Mouse (Mus musculus) lung, adult 2 months (tissue): ENCODE data around the gene S100pbp. TPM values are rescaled to one million over a fixed set of nuclear protein-coding genes. Genes with fewer than 3 reads are reported as not detected.

Source experiments
- DNase-seq: peaks from one replicate; pipeline ENCODE4 v3.0.0; 2022
- H3K4me1 ChIP-seq: fragments of 200-500 bp; 2 replicates; pipeline ENCODE4 v1.6.1; 2011; ENCODE audit warnings: low read length; ENCODE audit not compliant: control insufficient read depth, insufficient read depth
- H3K4me3 ChIP-seq: fragments of 200-500 bp; replicated peaks from 2 replicates; pipeline ENCODE3; 2011; ENCODE audit warnings: low read depth, mild to moderate bottlenecking, control low read depth, low read length; ENCODE audit errors: extremely low read depth
- CTCF ChIP-seq: fragments of 200-500 bp; IDR thresholded peaks from 2 replicates; pipeline ENCODE4 v1.5.1; 2011; ENCODE audit warnings: mild to moderate bottlenecking, low read length, control low read depth; ENCODE audit not compliant: insufficient read depth
- POLR2A ChIP-seq: fragments of 200-500 bp; IDR thresholded peaks from 2 replicates; pipeline ENCODE4 v1.6.1; 2011; ENCODE audit warnings: low read depth, mild to moderate bottlenecking, control low read depth, low read length, borderline replicate concordance; ENCODE audit errors: extremely low read depth
- WGBS: fragments of 180-500 bp; shearing (Covaris S2); methylation state at CpG from one replicate; pipeline ENCODE4 v1.1.7; 2018; 5-methylcytosine and 5-hydroxymethylcytosine counted together
- polyA plus RNA-seq: library from polyadenylated mRNA; depleted of rRNA; stranded (reverse); fragments of >200 nt; gene quantifications from 2 replicates; pipeline ENCODE4 v1.2.3, GENCODE M21; 2012

S100pbp gene
- polyA plus RNA-seq, 1 experiment = 10.5 TPM

DNA sequence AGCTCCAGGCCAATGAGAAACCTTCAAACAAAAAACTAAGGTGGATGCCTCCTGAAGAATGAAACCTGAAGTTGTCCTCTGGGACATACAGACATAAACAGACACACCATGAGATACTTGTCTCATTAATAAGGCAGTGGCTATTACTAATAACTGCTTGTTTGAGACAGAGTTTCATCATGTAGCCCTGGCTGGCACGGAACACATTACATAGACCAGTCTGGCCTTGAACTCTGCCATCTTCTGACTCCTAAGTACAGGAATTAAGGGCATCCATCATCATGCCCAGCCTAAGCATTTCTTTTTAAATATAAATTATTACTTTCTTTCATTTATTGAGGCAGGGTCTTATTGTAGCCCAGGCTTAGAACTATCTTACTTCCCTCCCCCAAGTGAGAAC, 28.5 kb downstream of the S100pbp start:
- no peak for DNase-seq
- no peaks in the 10 kb centered on the region for H3K4me1 ChIP-seq
- WGBS = 100% methylated on average over 1 of the region's 1 CpGs
- TF ChIP-seq CTCF (no peak), POLR2A (no peak)
- no peak overlapping the region for H3K4me3 ChIP-seq

DNA sequence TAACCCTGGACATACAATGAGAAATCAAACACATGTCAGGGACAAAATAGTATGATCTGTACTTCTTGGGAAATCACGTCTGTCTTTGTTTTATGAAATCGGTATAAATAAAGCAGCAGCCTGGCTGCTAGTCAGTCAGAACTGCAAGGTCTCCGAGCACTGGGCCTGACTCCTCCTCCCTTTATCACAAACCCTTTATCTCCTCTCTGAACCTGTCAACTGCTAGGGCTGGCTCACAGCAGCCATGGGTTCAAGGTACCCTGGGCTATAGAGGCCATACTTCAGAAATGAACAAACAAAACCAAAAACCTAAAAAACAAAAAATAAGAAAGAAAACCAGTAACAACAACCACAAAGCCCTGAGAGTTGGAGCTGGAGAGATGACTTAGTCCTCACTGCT, 31.0 kb downstream of the S100pbp start:
- Histone ChIP-seq H3K4me1 (no peaks in the 10 kb centered on the region), H3K4me3 (no peak overlapping the region)
- TF ChIP-seq POLR2A = no peak
- no peak for TF ChIP-seq CTCF
- WGBS = 56% methylated on average over 3 of the region's 3 CpGs
- no peak for DNase-seq

DNA sequence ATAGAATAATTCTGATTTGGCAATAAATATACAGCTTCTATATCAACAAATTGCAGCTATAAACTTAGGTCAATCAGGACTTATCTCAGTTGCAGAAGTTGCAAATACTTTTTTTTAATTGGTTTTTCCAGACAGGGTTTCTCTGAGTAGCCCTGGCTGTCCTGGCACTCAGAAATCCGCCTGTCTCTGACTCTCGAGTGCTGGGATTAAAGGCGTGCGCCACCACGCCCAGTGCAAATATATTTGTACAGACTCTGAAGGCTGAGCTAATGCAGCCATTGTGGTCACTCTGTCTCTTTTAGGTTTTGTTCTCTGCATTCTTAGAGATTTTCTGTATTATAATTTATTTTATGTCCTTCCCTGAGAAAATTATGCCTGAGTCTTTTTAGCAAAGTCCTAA, 32.0 kb downstream of the S100pbp start:
- Histone ChIP-seq H3K4me1 (no peaks in the 10 kb centered on the region), H3K4me3 (no peak overlapping the region)
- DNase-seq = no peak
- TF ChIP-seq CTCF = no peak
- no peak for TF ChIP-seq POLR2A
- whole genome bisulfite sequencing = 67% methylated on average over 5 of the region's 5 CpGs

DNA sequence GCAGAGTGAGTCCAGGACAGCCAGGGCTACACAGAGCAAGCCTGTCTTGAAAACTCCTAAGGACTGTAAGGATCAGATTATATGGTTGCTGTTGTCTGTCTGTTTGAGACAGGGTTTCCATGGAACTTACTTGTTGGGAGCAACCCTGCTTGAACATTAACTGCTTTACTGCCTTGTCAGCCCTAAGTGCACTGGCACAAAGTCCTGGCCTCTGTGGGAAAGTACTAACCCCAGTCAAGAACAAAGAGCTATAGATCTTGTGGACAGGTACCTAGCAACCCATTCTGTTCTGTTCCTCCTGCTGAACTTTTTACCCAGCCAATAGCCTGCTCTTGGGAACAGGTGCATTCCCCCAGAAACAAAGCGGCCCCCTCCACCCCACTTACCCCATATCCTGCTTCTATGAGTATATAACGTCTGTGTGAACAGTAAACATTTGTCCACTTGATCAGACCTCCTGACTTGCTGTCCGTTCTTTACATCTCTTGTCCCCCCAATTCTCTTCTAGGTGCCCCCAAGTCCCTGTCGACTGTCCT, 38.2 kb downstream of the S100pbp start:
- 79% methylated on average over 4 of the region's 4 CpGs for WGBS
- Histone ChIP-seq H3K4me3 (no peak overlapping the region), H3K4me1 (no peaks in the 10 kb centered on the region)
- no peak for TF ChIP-seq POLR2A
- no peak for TF ChIP-seq CTCF
- no peak for DNase-seq

DNA sequence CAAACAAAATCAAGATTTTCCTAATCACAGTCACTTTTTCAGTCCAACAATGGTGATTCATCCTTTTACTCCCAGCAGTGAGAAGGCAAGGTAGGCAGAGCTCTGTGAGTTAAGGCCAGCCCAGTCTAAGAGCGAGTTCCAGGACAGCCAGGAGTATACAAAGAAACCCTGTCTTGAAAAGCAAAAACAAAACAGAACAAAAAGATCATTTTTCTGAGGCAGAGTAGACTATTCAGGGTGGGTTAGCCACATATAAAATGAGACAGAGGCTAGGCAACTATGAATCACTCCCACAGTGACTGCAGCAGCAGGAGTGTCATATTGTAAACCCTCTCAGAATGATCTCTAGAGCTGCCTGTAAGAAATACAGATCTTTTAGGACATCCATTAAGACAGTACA, 40.2 kb downstream of the S100pbp start:
- H3K4me3 ChIP-seq = no peak overlapping the region
- TF ChIP-seq CTCF (no peak), POLR2A (no peak)
- H3K4me1 ChIP-seq = no peaks in the 10 kb centered on the region
- no peak for DNase-seq
- 74% methylated on average over 1 of the region's 1 CpGs for WGBS

DNA sequence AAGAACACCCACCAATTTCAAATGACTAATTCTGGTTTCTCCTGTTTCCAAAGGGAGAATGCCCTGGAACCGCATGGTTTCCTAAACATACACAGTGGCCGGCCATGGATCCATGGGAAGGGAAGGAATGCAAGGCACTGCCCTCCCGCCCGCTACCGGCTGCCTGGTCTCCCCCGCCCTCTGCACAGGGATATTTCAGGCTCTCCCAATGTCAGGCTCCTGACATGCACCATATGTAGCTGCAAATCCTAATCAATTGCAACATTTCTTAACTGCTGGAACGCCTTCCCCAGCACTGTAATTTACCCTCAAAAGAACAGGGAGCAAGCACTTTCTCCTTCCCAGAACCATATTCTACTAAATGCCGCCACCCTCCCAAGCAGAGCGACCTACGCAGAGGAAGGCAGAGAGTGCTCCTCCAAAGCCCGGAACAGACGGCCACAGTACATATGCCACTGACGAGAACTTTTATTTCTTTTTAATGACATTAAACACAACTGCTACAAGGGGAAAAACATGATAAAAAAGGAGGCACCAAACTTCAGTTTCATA, 41.9 kb downstream of the S100pbp start:
- no peak for DNase-seq
- Histone ChIP-seq H3K4me1 (no peaks in the 10 kb centered on the region), H3K4me3 (no peak overlapping the region)
- TF ChIP-seq POLR2A (no peak), CTCF (no peak)
- 83% methylated on average over 13 of the region's 13 CpGs for WGBS

DNA sequence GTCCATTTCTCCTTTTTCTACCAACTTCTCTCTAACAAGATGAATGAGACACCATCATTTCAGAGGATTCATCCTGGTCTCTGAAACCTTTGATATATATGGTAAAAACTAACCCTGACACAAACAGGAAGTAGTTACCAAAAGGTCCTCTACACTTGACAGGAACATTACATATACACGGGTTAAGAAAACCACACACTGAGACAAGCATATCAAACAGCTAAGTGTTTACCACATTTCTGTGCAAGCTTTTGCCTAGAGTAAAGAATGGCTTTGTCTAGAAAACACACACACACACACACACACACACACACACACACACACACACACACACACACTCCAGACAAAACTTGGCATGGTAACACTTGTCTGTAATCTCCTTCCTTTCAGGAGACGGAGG, 43.1 kb downstream of the S100pbp start:
- no peak for DNase-seq
- Histone ChIP-seq H3K4me3 (no peak overlapping the region), H3K4me1 (no peaks in the 10 kb centered on the region)
- WGBS = 13% methylated on average over 2 of the region's 2 CpGs
- TF ChIP-seq POLR2A (no peak), CTCF (no peak)

DNA sequence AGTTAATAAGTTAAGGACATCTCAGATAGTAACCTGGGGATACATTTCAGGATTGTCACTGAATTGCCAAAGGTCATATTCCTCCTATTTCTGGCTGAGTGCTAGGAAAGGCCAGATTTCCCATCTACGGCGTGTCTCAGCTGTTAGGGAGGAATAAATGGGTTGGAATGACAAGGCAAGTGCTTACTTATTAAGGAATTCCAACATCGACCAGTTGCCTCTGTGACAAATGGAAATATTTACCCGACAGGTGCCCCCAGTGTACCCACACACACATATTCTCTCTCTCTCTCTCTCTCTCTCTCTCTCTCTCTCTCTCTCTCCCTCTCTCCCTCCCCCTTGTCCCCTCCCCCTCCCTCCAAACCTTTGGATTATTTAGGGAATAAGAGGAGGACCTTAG, 43.6 kb downstream of the S100pbp start:
- Histone ChIP-seq H3K4me3 (no peak overlapping the region), H3K4me1 (no peaks in the 10 kb centered on the region)
- TF ChIP-seq CTCF (no peak), POLR2A (no peak)
- WGBS = 65% methylated on average over 4 of the region's 4 CpGs
- DNase-seq = no peak

DNA sequence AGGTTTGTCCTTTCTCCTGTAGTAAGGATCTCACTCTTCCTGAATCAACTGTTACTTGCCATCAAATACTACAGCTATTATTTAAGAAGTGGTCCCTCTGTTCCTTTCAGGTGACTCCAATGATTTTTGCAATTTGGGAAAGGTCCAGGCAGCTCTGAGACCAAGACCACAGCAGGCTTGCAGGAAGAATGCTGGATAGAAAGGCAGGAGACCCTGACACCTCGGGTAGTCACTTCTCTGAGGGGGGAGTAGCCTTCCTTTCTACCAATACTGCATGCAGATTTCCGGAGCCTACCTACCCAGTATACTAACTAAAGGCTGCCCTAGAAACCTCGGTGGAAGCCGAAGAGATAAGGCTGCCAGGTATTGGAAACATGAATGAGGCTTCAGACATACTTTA, 44.1 kb downstream of the S100pbp start:
- DNase-seq = no peak
- no peaks in the 10 kb centered on the region for H3K4me1 ChIP-seq
- no peak overlapping the region for H3K4me3 ChIP-seq
- 65% methylated on average over 4 of the region's 4 CpGs for WGBS
- TF ChIP-seq CTCF = no peak
